Mouse (Mus musculus): Measurements from ENCODE around the gene Ahnak2.

GRCm38 (mm10) chr12:112774026-112774425, 28.4 kb downstream of the Ahnak2 start:
- no peak for TF ChIP-seq CTCF (IDR thresholded peaks at IDR 0.05; ENCODE audit: control insufficient read depth, insufficient read depth, low read length)
- no peak for TF ChIP-seq POLR2A (IDR thresholded peaks at IDR 0.05; ENCODE audit: borderline replicate concordance, control insufficient read depth, low read depth, low read length)
